Mouse (Mus musculus) adipose tissue, adult 10 weeks (tissue): ENCODE results near the gene Gm2022. TPM values are rescaled to one million over a fixed set of nuclear protein-coding genes. Genes with fewer than 3 reads are reported as not detected.

Experiments used
- polyA plus RNA-seq: library from polyadenylated mRNA; stranded (reverse); fragments of 350-450 nt; fragmentation: Illumina TruSeq; extraction: RNeasy Lipid Tissue Mini Kit (QIAGEN cat#74804); gene quantifications from one replicate; pipeline ENCODE4 v1.2.3, GENCODE M21; 2014; ENCODE audit warnings: low read depth, low replicate concordance

The Gm2022 gene
- polyA plus RNA-seq, result not detected

DNA sequence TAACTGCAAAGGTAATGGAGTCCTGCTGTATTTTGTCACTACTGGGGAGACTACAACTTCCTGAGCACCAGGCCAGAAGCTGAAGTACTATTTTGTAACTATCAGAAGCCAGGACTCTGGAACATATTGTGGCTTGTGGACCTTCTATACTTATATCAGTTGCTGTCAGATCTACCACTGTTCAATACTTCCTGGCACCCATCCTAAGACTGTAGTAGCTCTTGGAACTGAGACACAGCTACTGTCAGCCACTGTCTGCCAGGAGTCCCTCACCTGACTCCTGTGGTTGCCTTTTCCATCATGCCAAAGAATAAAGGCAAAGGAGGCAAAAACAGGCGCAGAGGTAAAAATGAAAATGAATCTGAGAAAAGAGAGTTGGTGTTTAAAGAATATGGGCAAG is at the start of gene Gm2022:
Gene Gm2022 (plus strand): TSS at position 301 of the 400 bp plus-strand sequence.

DNA sequence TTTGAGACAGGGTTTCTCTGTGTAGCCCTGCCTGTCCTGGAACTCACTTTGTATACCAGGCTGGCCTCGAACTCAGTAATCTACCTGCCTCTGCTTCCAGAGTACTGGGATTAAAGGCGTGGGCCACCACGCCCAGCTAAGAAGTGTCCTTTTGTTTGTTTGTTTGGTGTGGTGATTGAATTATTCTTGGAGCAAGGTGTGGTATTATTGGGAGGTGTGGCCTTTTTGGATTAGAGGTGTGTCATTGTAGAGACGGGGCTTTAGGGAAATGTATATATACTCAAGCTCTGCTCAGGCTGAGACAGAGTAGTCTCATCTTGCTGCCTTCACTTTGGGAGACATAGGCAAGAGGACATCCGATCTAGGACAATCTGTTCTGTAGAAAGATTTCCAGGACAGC is 21.4 kb upstream of the Gm2022 start, which contains the start of gene Gm2016:
Gene Gm2016 (plus strand): TSS at position 301 of the 400 bp plus-strand sequence.

DNA sequence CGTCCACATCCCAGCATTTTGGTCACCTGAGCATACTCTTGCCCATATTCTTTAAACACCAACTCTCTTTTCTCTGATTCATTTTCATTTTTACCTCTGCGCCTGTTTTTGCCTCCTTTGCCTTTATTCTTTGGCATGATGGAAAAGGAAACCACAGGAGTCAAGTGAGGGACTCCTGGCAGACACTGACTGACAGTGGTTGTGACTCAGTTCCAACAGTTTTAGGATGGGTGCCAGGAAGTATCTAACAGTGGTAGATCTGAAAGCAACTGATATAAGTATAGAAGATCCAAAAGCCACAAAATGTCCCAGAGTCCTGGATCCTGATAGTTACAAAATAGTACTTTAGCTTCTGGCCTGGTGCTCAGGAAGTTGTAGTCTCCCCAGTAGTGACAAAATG is 24.6 kb downstream of the Gm2022 start, which contains the start of gene Gm2035:
Gene Gm2035 (minus strand): TSS at position 137 of the 400 bp plus-strand sequence.

Other genes with a start within 250 kb of the Gm2022 start
- not detected for gene Gm21319, start 119.6 kb upstream of the Gm2022 start, polyA plus RNA-seq
- not detected for gene Gm21936, start 99.9 kb upstream of the Gm2022 start, polyA plus RNA-seq
- not detected for gene BB287469, start 78.8 kb upstream of the Gm2022 start, polyA plus RNA-seq
- not detected for gene Gm2001, start 53.0 kb upstream of the Gm2022 start, polyA plus RNA-seq
- not detected for gene Gm2016, start 21.3 kb upstream of the Gm2022 start, polyA plus RNA-seq
- gene Gm2035, start 24.5 kb downstream of the Gm2022 start, polyA plus RNA-seq, result not detected
- not detected for gene Gm2042, start 58.7 kb downstream of the Gm2022 start, polyA plus RNA-seq
- gene Gm2075, start 116.5 kb downstream of the Gm2022 start, polyA plus RNA-seq, result not detected
- gene Gm6803, start 123.4 kb downstream of the Gm2022 start, polyA plus RNA-seq, result not detected
- gene Gm2056, start 131.6 kb downstream of the Gm2022 start, polyA plus RNA-seq, result not detected
- gene Gm16368, start 188.3 kb downstream of the Gm2022 start, polyA plus RNA-seq, result not detected